Mouse (Mus musculus): ENCODE results near the gene Pip5k1b. TPM values are rescaled to one million over a fixed set of nuclear protein-coding genes. Genes with fewer than 3 reads are reported as not detected.

The Pip5k1b gene
- polyA plus RNA-seq, 1 experiment from 2014 or later, result 12.3 TPM

DNA sequence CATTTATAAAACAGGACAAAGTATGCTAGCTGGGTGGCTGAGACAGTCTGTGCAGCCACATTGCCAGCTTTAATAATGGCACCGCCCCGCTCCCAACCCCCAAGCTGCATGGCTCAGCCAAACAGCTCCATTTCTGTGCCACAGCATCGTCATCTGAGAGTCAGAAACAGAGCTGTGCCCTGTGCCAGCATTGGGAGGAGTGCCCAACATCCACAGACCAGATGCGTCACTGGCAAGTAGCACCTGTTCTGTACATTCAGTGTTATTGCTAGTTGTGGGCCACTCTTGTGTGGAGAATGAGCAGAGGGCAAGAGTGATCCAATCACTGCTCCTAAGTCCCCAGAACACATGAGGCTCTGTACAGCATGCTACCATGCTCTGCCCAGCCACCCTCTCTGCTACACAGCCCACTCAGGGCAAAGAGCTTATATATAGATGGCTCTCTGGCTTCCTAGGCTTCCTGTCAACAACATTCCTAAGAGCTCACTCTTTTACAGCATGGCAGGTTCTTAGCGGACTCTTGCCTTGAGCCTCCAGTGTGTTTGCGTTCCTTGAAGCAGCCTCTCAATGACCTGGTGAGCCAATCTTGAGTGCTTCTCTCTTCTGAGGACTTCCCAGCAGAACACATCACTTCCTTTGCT is 99.0 kb downstream of the Pip5k1b start:
- H3K4me2 ChIP-seq, result no peak overlapping the region
- 0 out of 2 replicates have a peak overlapping the region, but pooled peaks have one; percentile 6 for H3K27ac ChIP-seq (ENCODE audit: low read depth, low read length)
- ATAC-seq (replicated peaks; ENCODE audit: insufficient number of reproducible peaks, low FRiP score, low TSS enrichment), result no peak
- no peak overlapping the region for H3K9ac ChIP-seq (ENCODE audit: low read depth, low read length)
- H3K9me3 ChIP-seq (replicated peaks; ENCODE audit: control insufficient read depth, low read length), result no peaks in the 10 kb centered on the region
- WGBS (ENCODE audit: insufficient replicate concordance), result 77% methylated on average over 6 of the region's 6 CpGs
- H3K4me1 ChIP-seq (ENCODE audit: control insufficient read depth, insufficient read depth, low read length), result peaks cover 30% of the 10 kb centered on the region
- H3K36me3 ChIP-seq (ENCODE audit: control insufficient read depth, insufficient read depth, low read length), result no peaks in the 10 kb centered on the region
- no peak overlapping the region for H3K4me3 ChIP-seq (ENCODE audit: low read depth, low read length)
- H3K27me3 ChIP-seq (ENCODE audit: control insufficient read depth, insufficient read depth, low read length), result no peaks in the 10 kb centered on the region

- Histone ChIP-seq H3K4me1 (ENCODE audit: control insufficient read depth, insufficient read depth, low read length) (peaks cover 30% of the 10 kb centered on the region), H3K4me3 (ENCODE audit: low read depth, low read length) (no peak overlapping the region), H3K27ac (ENCODE audit: low read depth, low read length) (no peak overlapping the region), H3K36me3 (ENCODE audit: control insufficient read depth, insufficient read depth, low read length) (no peaks in the 10 kb centered on the region), H3K9ac (ENCODE audit: low read depth, low read length) (no peak overlapping the region), H3K27me3 (ENCODE audit: control insufficient read depth, insufficient read depth, low read length) (no peaks in the 10 kb centered on the region), H3K4me2 (no peak overlapping the region), H3K9me3 (replicated peaks; ENCODE audit: control insufficient read depth, low read length) (no peaks in the 10 kb centered on the region)
- WGBS (ENCODE audit: insufficient replicate concordance), result 71% methylated on average over 6 of the region's 6 CpGs
- ATAC-seq (replicated peaks; ENCODE audit: insufficient number of reproducible peaks, low FRiP score, low TSS enrichment), result no peak
Observed at GRCm38 (mm10) chr19:24455249-24455960, 100.3 kb downstream of the Pip5k1b start.

GRCm38 (mm10) chr19:24454451-24454850 is 101.2 kb downstream of the Pip5k1b start:
- Histone ChIP-seq H3K9ac (ENCODE audit: low read depth, low read length) (no peak overlapping the region), H3K27ac (ENCODE audit: low read depth, low read length) (no peak overlapping the region), H3K36me3 (ENCODE audit: control insufficient read depth, insufficient read depth, low read length) (no peaks in the 10 kb centered on the region), H3K27me3 (ENCODE audit: control insufficient read depth, insufficient read depth, low read length) (no peaks in the 10 kb centered on the region), H3K4me1 (ENCODE audit: control insufficient read depth, insufficient read depth, low read length) (peaks cover 30% of the 10 kb centered on the region), H3K4me2 (no peak overlapping the region), H3K9me3 (replicated peaks; ENCODE audit: control insufficient read depth, low read length) (no peaks in the 10 kb centered on the region), H3K4me3 (ENCODE audit: low read depth, low read length) (no peak overlapping the region)
- 82% methylated on average over 2 of the region's 2 CpGs for WGBS (ENCODE audit: insufficient replicate concordance)
- no peak; the same call in 1 of the 2 replicates for ATAC-seq (replicated peaks; ENCODE audit: insufficient number of reproducible peaks, low FRiP score, low TSS enrichment)

DNA sequence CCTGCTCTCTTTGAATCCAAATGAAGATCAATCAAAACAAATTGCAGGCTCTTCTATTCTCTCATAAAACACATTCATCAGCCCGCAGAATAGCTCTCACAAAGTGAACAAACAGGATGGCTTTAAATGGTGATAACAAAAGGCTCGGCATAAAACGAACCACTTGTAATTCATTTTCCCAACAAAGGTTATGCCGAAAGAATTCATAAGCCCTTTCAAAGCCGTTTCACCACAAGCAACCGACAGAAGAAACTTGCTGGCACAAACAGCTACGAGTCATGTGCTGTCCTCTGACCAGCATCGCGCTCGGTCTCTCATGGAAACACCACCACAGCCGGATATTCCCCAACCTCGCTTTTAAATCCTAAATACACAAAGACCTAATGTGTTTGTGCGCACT is 102.3 kb downstream of the Pip5k1b start:
- no peak overlapping the region for H3K4me2 ChIP-seq
- no peaks in the 10 kb centered on the region for H3K27me3 ChIP-seq (ENCODE audit: control insufficient read depth, insufficient read depth, low read length)
- peaks cover 30% of the 10 kb centered on the region for H3K4me1 ChIP-seq (ENCODE audit: control insufficient read depth, insufficient read depth, low read length)
- H3K27ac ChIP-seq (ENCODE audit: low read depth, low read length), result no peak overlapping the region
- WGBS (ENCODE audit: insufficient replicate concordance), result 84% methylated on average over 13 of the region's 13 CpGs
- no peaks in the 10 kb centered on the region for H3K9me3 ChIP-seq (replicated peaks; ENCODE audit: control insufficient read depth, low read length)
- no peak overlapping the region for H3K4me3 ChIP-seq (ENCODE audit: low read depth, low read length)
- ATAC-seq (replicated peaks; ENCODE audit: insufficient number of reproducible peaks, low FRiP score, low TSS enrichment), result no peak
- H3K36me3 ChIP-seq (ENCODE audit: control insufficient read depth, insufficient read depth, low read length), result no peaks in the 10 kb centered on the region
- H3K9ac ChIP-seq (ENCODE audit: low read depth, low read length), result no peak overlapping the region

DNA sequence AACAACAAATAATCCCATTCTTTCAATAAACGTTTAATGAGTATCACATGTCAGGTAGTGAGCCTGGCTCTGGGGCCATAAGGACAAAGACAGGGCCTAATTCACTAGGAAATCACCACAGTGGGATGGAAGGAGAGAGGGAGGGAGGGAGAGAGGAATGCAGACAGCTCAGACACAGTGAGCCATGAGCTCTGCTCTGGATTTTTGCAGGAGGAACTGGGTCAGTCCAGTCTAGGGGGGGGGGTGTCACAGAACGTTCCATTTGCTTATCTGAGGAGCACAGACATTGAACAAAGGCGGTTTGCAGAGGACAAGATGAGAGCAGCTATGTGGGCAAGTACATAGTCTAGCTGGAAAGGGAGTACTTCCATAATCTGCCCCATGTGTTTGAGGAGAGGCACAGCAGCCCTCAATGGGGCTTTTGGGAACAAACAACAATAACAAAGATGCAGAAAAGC is 103.2 kb downstream of the Pip5k1b start:
- 15% methylated on average over 3 of the region's 3 CpGs for WGBS (ENCODE audit: insufficient replicate concordance)
- Histone ChIP-seq H3K9ac (ENCODE audit: low read depth, low read length) (no peak overlapping the region), H3K27me3 (ENCODE audit: control insufficient read depth, insufficient read depth, low read length) (no peaks in the 10 kb centered on the region), H3K4me3 (ENCODE audit: low read depth, low read length) (no peak overlapping the region), H3K4me1 (ENCODE audit: control insufficient read depth, insufficient read depth, low read length) (peaks cover 30% of the 10 kb centered on the region), H3K9me3 (replicated peaks; ENCODE audit: control insufficient read depth, low read length) (no peaks in the 10 kb centered on the region), H3K4me2 (no peak overlapping the region), H3K27ac (ENCODE audit: low read depth, low read length) (peak overlapping the region; percentile 67), H3K36me3 (ENCODE audit: control insufficient read depth, insufficient read depth, low read length) (no peaks in the 10 kb centered on the region)
- peak; percentile 84 for ATAC-seq (replicated peaks; ENCODE audit: insufficient number of reproducible peaks, low FRiP score, low TSS enrichment)

DNA sequence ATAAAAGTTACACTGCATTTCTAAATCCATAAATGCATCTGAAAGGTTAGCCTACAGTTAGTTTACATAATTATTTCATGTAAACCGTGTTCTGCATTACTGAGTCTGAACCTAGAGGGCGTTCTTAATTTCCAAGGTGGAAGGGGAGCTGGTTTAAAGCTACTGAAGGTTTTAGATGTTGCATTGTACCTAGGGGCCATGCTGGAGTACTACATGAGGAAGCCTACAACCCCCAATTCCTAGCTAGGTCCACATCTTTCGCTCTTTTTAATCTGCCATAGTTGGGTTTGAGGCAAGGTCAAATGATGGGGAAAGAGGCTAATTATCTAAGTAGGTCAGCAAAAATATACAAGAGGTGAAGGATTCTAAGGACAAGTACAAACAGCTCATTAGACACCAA is 104.0 kb downstream of the Pip5k1b start:
- Histone ChIP-seq H3K27me3 (ENCODE audit: control insufficient read depth, insufficient read depth, low read length) (no peaks in the 10 kb centered on the region), H3K9ac (ENCODE audit: low read depth, low read length) (no peak overlapping the region), H3K9me3 (replicated peaks; ENCODE audit: control insufficient read depth, low read length) (no peaks in the 10 kb centered on the region), H3K4me1 (ENCODE audit: control insufficient read depth, insufficient read depth, low read length) (peaks cover 23% of the 10 kb centered on the region), H3K4me2 (no peak overlapping the region), H3K27ac (ENCODE audit: low read depth, low read length) (peak overlapping the region; percentile 67), H3K36me3 (ENCODE audit: control insufficient read depth, insufficient read depth, low read length) (no peaks in the 10 kb centered on the region), H3K4me3 (ENCODE audit: low read depth, low read length) (no peak overlapping the region)
- 89% methylated on average over 3 of the region's 3 CpGs for WGBS (ENCODE audit: insufficient replicate concordance)
- no peak for ATAC-seq (replicated peaks; ENCODE audit: insufficient number of reproducible peaks, low FRiP score, low TSS enrichment)

- no peak for ATAC-seq (replicated peaks; ENCODE audit: insufficient number of reproducible peaks, low FRiP score, low TSS enrichment)
- no peaks in the 10 kb centered on the region for H3K27me3 ChIP-seq (ENCODE audit: control insufficient read depth, insufficient read depth, low read length)
- no peak overlapping the region for H3K27ac ChIP-seq (ENCODE audit: low read depth, low read length)
- H3K9ac ChIP-seq (ENCODE audit: low read depth, low read length), result no peak overlapping the region
- no peak overlapping the region for H3K4me3 ChIP-seq (ENCODE audit: low read depth, low read length)
- 93% methylated on average over 8 of the region's 8 CpGs for WGBS (ENCODE audit: insufficient replicate concordance)
- no peaks in the 10 kb centered on the region for H3K9me3 ChIP-seq (replicated peaks; ENCODE audit: control insufficient read depth, low read length)
- H3K4me1 ChIP-seq (ENCODE audit: control insufficient read depth, insufficient read depth, low read length), result peaks cover 15% of the 10 kb centered on the region
- no peak overlapping the region for H3K4me2 ChIP-seq
- no peaks in the 10 kb centered on the region for H3K36me3 ChIP-seq (ENCODE audit: control insufficient read depth, insufficient read depth, low read length)
Observed at GRCm38 (mm10) chr19:24450740-24451139, 104.9 kb downstream of the Pip5k1b start.

- WGBS (ENCODE audit: insufficient replicate concordance), result 63% methylated on average over 3 of the region's 3 CpGs
- Histone ChIP-seq H3K4me1 (ENCODE audit: control insufficient read depth, insufficient read depth, low read length) (peaks cover 3% of the 10 kb centered on the region; the same call in 1 of the 2 replicates), H3K36me3 (ENCODE audit: control insufficient read depth, insufficient read depth, low read length) (peaks cover 6% of the 10 kb centered on the region)
Observed at GRCm38 (mm10) chr19:24444322-24444721, 111.3 kb downstream of the Pip5k1b start.

More at GRCm38 (mm10) chr19:24444322-24444721, 111.3 kb downstream of the Pip5k1b start:
- ATAC-seq (replicated peaks; ENCODE audit: insufficient number of reproducible peaks, low FRiP score, low TSS enrichment), result no peak
- Histone ChIP-seq H3K4me3 (ENCODE audit: low read depth, low read length) (no peak overlapping the region), H3K9me3 (replicated peaks; ENCODE audit: control insufficient read depth, low read length) (no peaks in the 10 kb centered on the region), H3K27me3 (ENCODE audit: control insufficient read depth, insufficient read depth, low read length) (no peaks in the 10 kb centered on the region), H3K9ac (ENCODE audit: low read depth, low read length) (no peak overlapping the region), H3K4me2 (no peak overlapping the region), H3K27ac (ENCODE audit: low read depth, low read length) (no peak overlapping the region)

Data from heart, embryonic 11.5 days (tissue).